Mouse (Mus musculus): Measurements from ENCODE around the gene Pla2g3. TPM values are rescaled to one million over a fixed set of nuclear protein-coding genes. Genes with fewer than 3 reads are reported as not detected.

Pla2g3 gene
- polyA plus RNA-seq, 1 experiment from 2014 or later: 0.86 TPM

- DNase-seq (ENCODE audit: low spot score) (no peak), ATAC-seq (ENCODE audit: low FRiP score) (no peak)
- Histone ChIP-seq H3K4me1 (replicated peaks; ENCODE audit: control insufficient read depth, insufficient read depth, low read length) (no peaks in the 10 kb centered on the region), H3K4me3 (ENCODE audit: low read depth, low read length) (no peak overlapping the region), H3K9ac (ENCODE audit: low read depth, low read length) (no peak overlapping the region), H3K27me3 (ENCODE audit: control insufficient read depth, insufficient read depth, low read length) (no peaks in the 10 kb centered on the region), H3K4me2 (replicated peaks; ENCODE audit: low read depth, low read length) (no peak overlapping the region), H3K9me3 (ENCODE audit: control insufficient read depth, low read length) (no peaks in the 10 kb centered on the region), H3K36me3 (ENCODE audit: control insufficient read depth, insufficient read depth, low read length) (no peaks in the 10 kb centered on the region), H3K27ac (ENCODE audit: low read depth, low read length) (no peak overlapping the region)
- 83% methylated on average over 17 of the region's 17 CpGs for WGBS
Measured at GRCm38 (mm10) chr11:3502057-3502456, 14.0 kb downstream of the Pla2g3 start.

DNA sequence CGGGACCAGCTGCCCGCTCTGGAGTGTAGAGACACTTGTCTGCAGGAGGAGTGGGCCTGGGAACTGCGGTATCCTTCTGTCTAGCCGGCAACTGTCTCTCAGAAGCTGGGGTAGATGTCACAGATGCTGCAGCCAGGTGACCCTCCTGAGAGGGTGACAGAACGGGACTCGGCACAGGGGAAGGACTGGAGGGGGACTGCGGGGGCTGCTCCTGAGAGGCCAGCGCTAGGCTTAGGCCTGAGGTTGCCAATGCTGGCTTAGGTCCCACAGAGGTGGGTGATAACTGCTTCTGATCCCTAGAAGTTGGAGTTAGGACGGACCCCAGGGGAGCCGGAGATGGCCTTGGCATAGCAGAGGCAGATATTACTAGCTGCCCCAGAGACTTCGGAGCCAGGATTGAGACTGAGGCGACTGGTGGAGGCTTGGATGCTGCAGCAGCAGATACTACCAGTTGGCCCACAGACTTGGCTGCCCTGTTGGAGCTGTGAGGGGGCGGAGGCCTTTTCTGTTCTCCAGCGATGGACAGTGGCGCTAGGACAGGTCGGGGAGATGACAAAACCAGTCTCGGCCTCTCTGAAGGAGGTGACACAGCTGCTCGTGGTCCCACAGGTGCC lies 14.5 kb downstream of the Pla2g3 start:
- 81% methylated on average over 18 of the region's 18 CpGs for WGBS
- H3K36me3 ChIP-seq (ENCODE audit: control insufficient read depth, insufficient read depth, low read length): no peaks in the 10 kb centered on the region
- H3K4me2 ChIP-seq (replicated peaks; ENCODE audit: low read depth, low read length): no peak overlapping the region
- no peak overlapping the region for H3K4me3 ChIP-seq (ENCODE audit: low read depth, low read length)
- ATAC-seq (ENCODE audit: low FRiP score): no peak
- no peak for DNase-seq (ENCODE audit: low spot score)
- H3K9ac ChIP-seq (ENCODE audit: low read depth, low read length): no peak overlapping the region
- no peak overlapping the region for H3K27ac ChIP-seq (ENCODE audit: low read depth, low read length)
- no peaks in the 10 kb centered on the region for H3K9me3 ChIP-seq (ENCODE audit: control insufficient read depth, low read length)
- no peaks in the 10 kb centered on the region for H3K4me1 ChIP-seq (replicated peaks; ENCODE audit: control insufficient read depth, insufficient read depth, low read length)
- no peaks in the 10 kb centered on the region for H3K27me3 ChIP-seq (ENCODE audit: control insufficient read depth, insufficient read depth, low read length)

DNA sequence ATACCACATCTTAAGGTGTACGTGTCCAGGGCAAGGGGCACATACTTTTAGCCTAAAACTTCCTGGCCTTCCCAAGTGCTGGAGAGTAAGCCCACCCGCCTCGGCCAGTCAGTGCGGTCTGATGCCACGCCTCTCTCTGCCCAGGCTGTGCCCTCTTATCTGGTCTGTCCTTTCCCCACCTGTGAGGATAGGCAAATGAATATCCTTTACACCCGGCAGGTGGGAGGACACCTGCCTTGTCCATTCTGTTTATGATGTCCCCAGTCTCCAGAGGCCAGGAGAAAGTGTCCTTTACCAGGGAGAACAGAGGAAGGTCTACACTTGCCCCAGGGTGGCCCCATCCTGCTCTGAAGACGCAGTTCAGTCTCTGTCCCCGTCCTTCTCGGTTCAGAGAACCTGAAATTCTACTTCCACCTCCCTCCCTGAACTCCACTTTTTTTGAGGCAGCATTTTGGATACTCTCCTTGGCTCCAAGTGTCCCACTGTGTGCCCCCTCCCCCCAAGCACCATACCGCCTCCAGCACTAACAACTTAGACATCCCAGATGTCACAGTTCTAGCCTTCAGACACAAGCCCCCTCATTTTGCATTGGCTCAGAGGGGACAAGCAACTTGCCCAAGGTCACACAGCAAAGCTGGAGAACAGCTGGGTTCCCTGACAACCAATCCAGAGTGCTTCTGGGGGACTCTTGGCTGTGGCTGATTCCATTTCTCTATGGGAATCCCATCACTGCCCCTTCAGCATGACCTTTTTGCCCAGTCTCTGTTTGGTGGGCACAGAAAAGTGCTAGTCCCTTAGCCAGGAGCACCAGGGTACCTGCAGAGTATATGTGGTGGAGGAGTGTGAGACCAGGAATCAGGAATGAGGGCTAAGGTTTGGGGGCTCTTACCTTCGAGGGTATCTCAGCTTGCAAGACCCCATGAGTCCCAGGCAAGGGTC lies 15.9 kb downstream of the Pla2g3 start:
- WGBS: 68% methylated on average over 11 of the region's 11 CpGs
- H3K36me3 ChIP-seq (ENCODE audit: control insufficient read depth, insufficient read depth, low read length): no peaks in the 10 kb centered on the region
- no peak overlapping the region for H3K9ac ChIP-seq (ENCODE audit: low read depth, low read length)
- no peaks in the 10 kb centered on the region for H3K27me3 ChIP-seq (ENCODE audit: control insufficient read depth, insufficient read depth, low read length)
- H3K27ac ChIP-seq (ENCODE audit: low read depth, low read length): no peak overlapping the region
- no peak for DNase-seq (ENCODE audit: low spot score)
- H3K4me2 ChIP-seq (replicated peaks; ENCODE audit: low read depth, low read length): no peak overlapping the region
- no peaks in the 10 kb centered on the region for H3K9me3 ChIP-seq (ENCODE audit: control insufficient read depth, low read length)
- H3K4me1 ChIP-seq (replicated peaks; ENCODE audit: control insufficient read depth, insufficient read depth, low read length): no peaks in the 10 kb centered on the region
- no peak for ATAC-seq (ENCODE audit: low FRiP score)
- no peak overlapping the region for H3K4me3 ChIP-seq (ENCODE audit: low read depth, low read length)

- 58% methylated on average over 7 of the region's 7 CpGs for WGBS
- ATAC-seq (ENCODE audit: low FRiP score) (no peak), DNase-seq (ENCODE audit: low spot score) (no peak)
- Histone ChIP-seq H3K4me3 (ENCODE audit: low read depth, low read length) (no peak overlapping the region), H3K36me3 (ENCODE audit: control insufficient read depth, insufficient read depth, low read length) (no peaks in the 10 kb centered on the region), H3K4me2 (replicated peaks; ENCODE audit: low read depth, low read length) (no peak overlapping the region), H3K9ac (ENCODE audit: low read depth, low read length) (no peak overlapping the region), H3K27me3 (ENCODE audit: control insufficient read depth, insufficient read depth, low read length) (no peaks in the 10 kb centered on the region), H3K27ac (ENCODE audit: low read depth, low read length) (no peak overlapping the region), H3K9me3 (ENCODE audit: control insufficient read depth, low read length) (no peaks in the 10 kb centered on the region), H3K4me1 (replicated peaks; ENCODE audit: control insufficient read depth, insufficient read depth, low read length) (no peaks in the 10 kb centered on the region)
Measured at GRCm38 (mm10) chr11:3508226-3508625, 20.1 kb downstream of the Pla2g3 start.

- ATAC-seq (ENCODE audit: low FRiP score): no peak
- Histone ChIP-seq H3K4me1 (replicated peaks; ENCODE audit: control insufficient read depth, insufficient read depth, low read length) (no peaks in the 10 kb centered on the region), H3K4me3 (ENCODE audit: low read depth, low read length) (no peak overlapping the region), H3K36me3 (ENCODE audit: control insufficient read depth, insufficient read depth, low read length) (no peaks in the 10 kb centered on the region), H3K9ac (ENCODE audit: low read depth, low read length) (no peak overlapping the region), H3K9me3 (ENCODE audit: control insufficient read depth, low read length) (no peaks in the 10 kb centered on the region), H3K4me2 (replicated peaks; ENCODE audit: low read depth, low read length) (no peak overlapping the region), H3K27ac (ENCODE audit: low read depth, low read length) (no peak overlapping the region), H3K27me3 (ENCODE audit: control insufficient read depth, insufficient read depth, low read length) (no peaks in the 10 kb centered on the region)
- 78% methylated on average over 8 of the region's 8 CpGs for WGBS
- DNase-seq (ENCODE audit: low spot score): no peak
Measured at GRCm38 (mm10) chr11:3509181-3510085, 21.3 kb downstream of the Pla2g3 start.

DNA sequence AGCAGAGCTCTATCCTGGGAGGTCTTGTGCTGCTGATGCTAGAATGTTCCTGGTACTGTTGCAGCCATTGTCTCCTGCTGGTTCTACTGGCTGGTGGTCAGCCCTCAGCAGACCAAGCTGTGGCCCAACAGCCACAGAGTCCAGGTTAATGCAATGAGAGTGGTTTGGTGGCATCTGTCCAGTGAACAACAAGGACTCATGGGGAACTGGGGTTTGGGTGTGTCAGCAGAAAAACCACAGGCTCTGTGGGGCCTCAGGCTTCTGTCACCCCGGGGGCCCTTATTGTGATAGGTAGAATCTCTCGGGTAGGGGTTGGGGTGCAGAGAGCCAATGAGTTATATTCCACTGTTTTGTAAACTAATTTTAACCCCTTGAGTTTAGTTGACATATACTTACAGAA lies 22.2 kb downstream of the Pla2g3 start:
- WGBS: 83% methylated on average over 2 of the region's 2 CpGs
- Histone ChIP-seq H3K4me1 (replicated peaks; ENCODE audit: control insufficient read depth, insufficient read depth, low read length) (0 out of 2 replicates have a peak, but pooled peaks cover 2% of the 10 kb centered on the region), H3K4me2 (replicated peaks; ENCODE audit: low read depth, low read length) (no peak overlapping the region), H3K4me3 (ENCODE audit: low read depth, low read length) (no peak overlapping the region), H3K36me3 (ENCODE audit: control insufficient read depth, insufficient read depth, low read length) (no peaks in the 10 kb centered on the region), H3K27me3 (ENCODE audit: control insufficient read depth, insufficient read depth, low read length) (no peaks in the 10 kb centered on the region), H3K9ac (ENCODE audit: low read depth, low read length) (no peak overlapping the region), H3K9me3 (ENCODE audit: control insufficient read depth, low read length) (no peaks in the 10 kb centered on the region), H3K27ac (ENCODE audit: low read depth, low read length) (no peak overlapping the region)
- DNase-seq (ENCODE audit: low spot score) (no peak), ATAC-seq (ENCODE audit: low FRiP score) (no peak)

DNA sequence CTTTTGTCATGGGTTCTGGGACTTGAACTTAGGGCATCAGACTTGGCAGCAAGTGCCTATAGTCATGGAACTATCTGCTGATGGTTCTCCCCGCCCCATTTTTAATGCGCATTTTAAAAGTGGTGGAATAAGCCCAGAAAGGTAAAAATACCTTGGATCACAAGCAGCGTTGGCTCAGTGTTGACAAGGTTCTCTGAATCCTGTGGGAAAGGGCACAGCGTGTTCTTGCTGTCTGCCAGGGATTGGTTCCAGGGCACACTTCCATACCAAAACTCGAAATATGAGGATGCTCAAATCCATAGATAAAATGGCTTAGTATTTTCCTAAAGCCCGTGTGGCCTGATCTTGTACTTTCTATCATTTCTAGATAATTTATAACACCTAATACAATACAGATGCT lies 25.2 kb downstream of the Pla2g3 start:
- WGBS: 86% methylated on average over 6 of the region's 6 CpGs
- Histone ChIP-seq H3K9me3 (ENCODE audit: control insufficient read depth, low read length) (no peaks in the 10 kb centered on the region), H3K4me1 (replicated peaks; ENCODE audit: control insufficient read depth, insufficient read depth, low read length) (0 out of 2 replicates have a peak, but pooled peaks cover 2% of the 10 kb centered on the region), H3K4me2 (replicated peaks; ENCODE audit: low read depth, low read length) (no peak overlapping the region), H3K36me3 (ENCODE audit: control insufficient read depth, insufficient read depth, low read length) (no peaks in the 10 kb centered on the region), H3K4me3 (ENCODE audit: low read depth, low read length) (no peak overlapping the region), H3K27me3 (ENCODE audit: control insufficient read depth, insufficient read depth, low read length) (peaks cover 20% of the 10 kb centered on the region), H3K9ac (ENCODE audit: low read depth, low read length) (no peak overlapping the region), H3K27ac (ENCODE audit: low read depth, low read length) (no peak overlapping the region)
- no peak for ATAC-seq (ENCODE audit: low FRiP score)
- DNase-seq (ENCODE audit: low spot score): no peak

GRCm38 (mm10) chr11:3514529-3515054 lies 26.5 kb downstream of the Pla2g3 start, which contains the start of gene Selenom:
Selenom (plus strand) TSS chr11:3514684.
- Histone ChIP-seq H3K27me3 (ENCODE audit: control insufficient read depth, insufficient read depth, low read length) (peaks cover 20% of the 10 kb centered on the region), H3K36me3 (ENCODE audit: control insufficient read depth, insufficient read depth, low read length) (no peaks in the 10 kb centered on the region), H3K4me2 (replicated peaks; ENCODE audit: low read depth, low read length) (peak within 1 kb of the TSS; percentile 76), H3K9ac (ENCODE audit: low read depth, low read length) (peak within 1 kb of the TSS; percentile 47; the same call in 1 of the 2 replicates), H3K4me1 (replicated peaks; ENCODE audit: control insufficient read depth, insufficient read depth, low read length) (0 out of 2 replicates have a peak, but pooled peaks cover 2% of the 10 kb centered on the region), H3K4me3 (ENCODE audit: low read depth, low read length) (peak within 1 kb of the TSS; percentile 45), H3K9me3 (ENCODE audit: control insufficient read depth, low read length) (no peaks in the 10 kb centered on the region), H3K27ac (ENCODE audit: low read depth, low read length) (no peak within 1 kb of the TSS)
- ATAC-seq (ENCODE audit: low FRiP score) (peak; percentile 78), DNase-seq (ENCODE audit: low spot score) (peak; percentile 88)
- under 1% methylated on average over 26 of the region's 26 CpGs for WGBS

All from hindbrain, embryonic 11.5 days (tissue).